Comparison of ENCODE assay signal across 8 mouse cellular contexts in genomic region chr6:128355726-128356416, GRCm38 (mm10). TPM values are rescaled to one million over a fixed set of nuclear protein-coding genes. Genes with fewer than 3 reads are reported as not detected.
DNase-seq lines count a peak whose midpoint lies in the region; ATAC-seq lines count a peak whose summit lies in the region.

Gene Tulp3, minus strand, starts transcription at chr6:128355851.

- ATAC-seq in inflammation-experienced regulatory T-cells, adult 6 months: peak; percentile 94
- ATAC-seq in megakaryocyte-erythroid progenitor cell, adult 5-6 weeks (replicated peaks; ENCODE audit: low FRiP score, low TSS enrichment, poor library complexity, severe bottlenecking): peak; percentile 99

- intact Hi-C loops in gastrocnemius, postnatal 14 days (cut with DNase I; ENCODE audit: low total_unique reads): no loop called here
- intact Hi-C loops in left cerebral cortex, postnatal 10 days (cut with DNase I): loop anchor here (5.0 kb wide), 1 partner anchor 39 kb away; no protein-coding TSS in a partner anchor

- peak; percentile 98 for DNase-seq in adipocyte (ENCODE audit: low spot score)
- peak; percentile 97 for DNase-seq in embryo, embryonic 10 days (ENCODE audit: low spot score)
- peak; percentile 99 for DNase-seq in gastrocnemius, postnatal 14 days
- peak; percentile 98 to 99 for DNase-seq in left cerebral cortex, postnatal 10 days (ENCODE audit: extremely low spot score in 1 of 2, low spot score in 2 of 2)
- DNase-seq in right cerebral cortex, postnatal 25 days: peak; percentile 97
- DNase-seq in urinary bladder, postnatal 4 days (ENCODE audit: low spot score in 2 of 2): peak; percentile 95 to 98

RNA-seq across cellular contexts. Expression of gene Tulp3, which starts in this region (rescaled TPM):
- 10 to 100 TPM in 1 of 2 experiments, 1 to 10 TPM in 1; 6.6 to 10.2 TPM for total RNA-seq in gastrocnemius, postnatal 14 days (2021)
- 1 to 10 TPM in 1 of 3 experiments, under 1 TPM in 2; 0.92 to 1.3 (median 0.98) TPM for polyA plus RNA-seq in inflammation-experienced regulatory T-cells, adult 6 months (2017; shearing (Covaris generic))
- 10 to 100 TPM; 16.9 to 17.6 TPM for total RNA-seq in left cerebral cortex, postnatal 10 days (2021)
- total RNA-seq in megakaryocyte-erythroid progenitor cell, adult 5-6 weeks (2014; fragmentation: Nextera tagmentation): 0.33 and 2.6 TPM in 2 replicates
- total RNA-seq in megakaryocyte-erythroid progenitor cell, adult 5-6 weeks (2017): 0.47 and 8.3 TPM in 2 replicates

Comparison
In these comparisons a context has a peak if more than half of its experiments do, and no peak if none do; other contexts are left out.
1. Peak in every context shown above with its lines: DNase-seq and ATAC-seq.